Mouse (Mus musculus): Measurements from ENCODE around the gene Adcy5. TPM values are rescaled to one million over a fixed set of nuclear protein-coding genes. Genes with fewer than 3 reads are reported as not detected.

Gene Adcy5
- total and polyA plus RNA-seq, 3 experiments, result under 0.01 to 0.08 TPM; not detected in 1

- Histone ChIP-seq H3K27ac (ENCODE audit: control insufficient read depth, low read depth, low read length) (no peak overlapping the region), H3K9me3 (replicated peaks; ENCODE audit: insufficient read depth, low read length) (no peaks in the 10 kb centered on the region), H3K4me1 (ENCODE audit: control insufficient read depth in 1 of 2, insufficient read depth in 2 of 2, low read length in 2 of 2) (peaks cover 6% of the 10 kb centered on the region in 2 experiments), H3K36me3 (ENCODE audit: control insufficient read depth in 1 of 2, insufficient read depth in 2 of 2, low read length in 2 of 2) (peaks cover 0 to 14% of the 10 kb centered on the region in 2 experiments; a peak in 2 of 4 replicates), H3K79me2 (ENCODE audit: control insufficient read depth, insufficient read depth, low read length, poor library complexity) (no peaks in the 10 kb centered on the region), H3K9ac (ENCODE audit: control insufficient read depth, low read depth, low read length, poor library complexity, severe bottlenecking) (no peak overlapping the region), H3K27me3 (ENCODE audit: control insufficient read depth in 1 of 2, insufficient read depth in 2 of 2, low read length in 2 of 2) (no peaks in the 10 kb centered on the region), H3K4me3 (ENCODE audit: control insufficient read depth in 1 of 2, insufficient read depth in 1 of 2, low read depth in 2 of 2, low read length in 2 of 2) (no peak overlapping the region)
- DNase-seq (ENCODE audit: low read depth, low spot score), result no peak
- TF ChIP-seq TCF12 (IDR thresholded peaks at IDR 0.05; ENCODE audit: low read depth, low read length), result no peak
These were observed 160.8 kb downstream of the Adcy5 start for GRCm38 (mm10) chr16:35315496-35315895.

- peak overlapping the region; percentile 28; the same call in 1 of the 2 replicates for H3K9ac ChIP-seq (ENCODE audit: control insufficient read depth, low read depth, low read length, poor library complexity, severe bottlenecking)
- no peaks in the 10 kb centered on the region for H3K27me3 ChIP-seq (ENCODE audit: control insufficient read depth in 1 of 2, insufficient read depth in 2 of 2, low read length in 2 of 2)
- H3K4me3 ChIP-seq (ENCODE audit: control insufficient read depth in 1 of 2, insufficient read depth in 1 of 2, low read depth in 2 of 2, low read length in 2 of 2), result peak overlapping the region in 1 of 2 experiments; percentile 21; a peak in 2 of 4 replicates
- peaks cover 0 to 14% of the 10 kb centered on the region in 2 experiments; a peak in 2 of 4 replicates for H3K36me3 ChIP-seq (ENCODE audit: control insufficient read depth in 1 of 2, insufficient read depth in 2 of 2, low read length in 2 of 2)
- peaks cover 6% of the 10 kb centered on the region in 2 experiments for H3K4me1 ChIP-seq (ENCODE audit: control insufficient read depth in 1 of 2, insufficient read depth in 2 of 2, low read length in 2 of 2)
- H3K27ac ChIP-seq (ENCODE audit: control insufficient read depth, low read depth, low read length), result no peak overlapping the region
- DNase-seq (ENCODE audit: low read depth, low spot score), result no peak
- H3K79me2 ChIP-seq (ENCODE audit: control insufficient read depth, insufficient read depth, low read length, poor library complexity), result no peaks in the 10 kb centered on the region
- TF ChIP-seq USF2 (IDR thresholded peaks at IDR 0.05; ENCODE audit: borderline replicate concordance in 1 of 2, insufficient read depth in 1 of 2, low read depth in 1 of 2, low read length in 2 of 2), result no peak
- TF ChIP-seq MEF2A (IDR thresholded peaks at IDR 0.05; ENCODE audit: extremely low read depth, insufficient replicate concordance, low read depth, low read length, poor library complexity, severe bottlenecking), result no peak
- no peak for TF ChIP-seq MAFK (IDR thresholded peaks at IDR 0.05; ENCODE audit: borderline replicate concordance, low read depth, low read length)
- 0 out of 2 replicates have a peak, but pooled peaks have one; percentile 24 for TF ChIP-seq RCOR1 (IDR thresholded peaks at IDR 0.05; ENCODE audit: low read depth, low read length)
- peak; percentile 86 to 90 for TF ChIP-seq EP300 (IDR thresholded peaks at IDR 0.05; ENCODE audit: low read depth in 1 of 2, low read length in 2 of 2)
- TF ChIP-seq MYC (IDR thresholded peaks at IDR 0.05; ENCODE audit: low read depth, low read length), result no peak
- TF ChIP-seq TBP (IDR thresholded peaks at IDR 0.05; ENCODE audit: low read depth, low read length), result no peak
- no peak for TF ChIP-seq KAT2A (conservative IDR thresholded peaks at IDR 0.05; ENCODE audit: low read depth, low read length)
- no peak for TF ChIP-seq ZKSCAN1 (IDR thresholded peaks at IDR 0.05; ENCODE audit: low read depth, low read length)
- TF ChIP-seq CTCF (IDR thresholded peaks at IDR 0.05 in 2 of 3, conservative IDR thresholded peaks at IDR 0.05 in 1 of 3; ENCODE audit: control insufficient read depth in 1 of 3, insufficient read depth in 1 of 3, low read depth in 2 of 3, low read length in 3 of 3, poor library complexity in 1 of 3, severe bottlenecking in 1 of 3), result no peak
- TF ChIP-seq MXI1 (IDR thresholded peaks at IDR 0.05; ENCODE audit: low read depth, low read length), result peak; percentile 55; the same call in 1 of the 2 replicates
- peak; percentile 54 for TF ChIP-seq ZNF384 (IDR thresholded peaks at IDR 0.05; ENCODE audit: low read depth, low read length)
- peak; percentile 93 for TF ChIP-seq ETS1 (IDR thresholded peaks at IDR 0.05; ENCODE audit: low read depth, low read length)
- TF ChIP-seq MYB (IDR thresholded peaks at IDR 0.05; ENCODE audit: low read depth, low read length), result peak; percentile 61; the same call in 1 of the 2 replicates
- peak; percentile 81 for TF ChIP-seq TCF12 (IDR thresholded peaks at IDR 0.05; ENCODE audit: low read depth, low read length)
- TF ChIP-seq SIN3A (IDR thresholded peaks at IDR 0.05; ENCODE audit: low read length), result peak; percentile 86
- no peak for TF ChIP-seq ZMIZ1 (IDR thresholded peaks at IDR 0.05; ENCODE audit: low read depth, low read length)
- TF ChIP-seq TAL1 (IDR thresholded peaks at IDR 0.05; ENCODE audit: low read length), result peak; percentile 38; the same call in 1 of the 2 replicates
- TF ChIP-seq GATA1 (IDR thresholded peaks at IDR 0.05; ENCODE audit: low read depth, low read length), result peak; percentile 81
- no peak for TF ChIP-seq UBTF (IDR thresholded peaks at IDR 0.05; ENCODE audit: borderline replicate concordance, insufficient read depth, low read depth, low read length)
- no peaks in the 10 kb centered on the region for H3K9me3 ChIP-seq (replicated peaks; ENCODE audit: insufficient read depth, low read length)
These were observed 162.2 kb downstream of the Adcy5 start for GRCm38 (mm10) chr16:35316856-35317264.

All from MEL (cell line).